7 mouse cellular contexts compared by ENCODE assay signal in the genomic region with DNA sequence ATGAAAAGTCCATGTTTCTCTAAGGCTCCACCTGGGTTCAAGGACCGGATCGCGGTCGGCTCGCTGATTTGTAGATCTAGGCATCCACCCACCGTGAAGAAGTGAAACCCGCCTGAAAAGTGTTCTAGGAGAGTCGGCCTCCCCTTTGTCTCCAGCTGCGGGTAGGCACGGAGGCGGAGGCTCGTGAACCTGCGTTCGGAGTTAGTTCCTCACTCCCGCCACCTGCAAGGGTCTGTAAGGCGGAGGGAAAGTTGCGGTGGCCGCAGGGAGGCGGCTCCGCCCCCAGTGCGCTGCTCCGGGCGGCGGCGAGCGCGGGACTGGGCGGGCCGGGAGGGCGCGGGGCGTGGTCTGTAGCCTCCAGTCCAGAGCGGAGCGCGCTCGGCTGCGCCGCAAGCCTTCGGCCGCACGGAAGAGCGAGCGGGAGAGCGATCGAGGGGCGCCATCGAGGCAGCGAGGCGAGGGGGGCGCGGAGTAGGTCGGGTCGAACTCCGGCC. TPM values are rescaled to one million over a fixed set of nuclear protein-coding genes. Genes with fewer than 3 reads are reported as not detected.
DNase-seq lines count a peak whose midpoint lies in the region; ATAC-seq and TF ChIP-seq lines count a peak whose summit lies in the region.

Syne2 (plus strand) TSS at position 176 of the 494 bp plus-strand sequence.

- H3K4me2 ChIP-seq in intestine, postnatal 0 days (replicated peaks; ENCODE audit: low read depth): peak within 1 kb of the TSS; percentile 94
- H3K4me2 ChIP-seq in limb, embryonic 11.5 days (ENCODE audit: low read depth, severe bottlenecking): peak within 1 kb of the TSS; percentile 74
- H3K4me2 ChIP-seq in midbrain, embryonic 13.5 days (replicated peaks): peak within 1 kb of the TSS; percentile 79

- no peaks in the 10 kb centered on the region for H3K9me3 ChIP-seq in intestine, postnatal 0 days (ENCODE audit: control insufficient read depth)
- H3K9me3 ChIP-seq in limb, embryonic 11.5 days (ENCODE audit: control insufficient read depth, low read length): no peaks in the 10 kb centered on the region
- H3K9me3 ChIP-seq in midbrain, embryonic 13.5 days: no peaks in the 10 kb centered on the region

- no peaks in the 10 kb centered on the region for H3K27me3 ChIP-seq in intestine, postnatal 0 days (replicated peaks; ENCODE audit: control insufficient read depth, insufficient read depth, low read length)
- H3K27me3 ChIP-seq in limb, embryonic 11.5 days (ENCODE audit: control insufficient read depth, insufficient read depth, low read length): no peaks in the 10 kb centered on the region; the same call in 1 of the 2 replicates
- H3K27me3 ChIP-seq in midbrain, embryonic 13.5 days: no peaks in the 10 kb centered on the region
- no peaks in the 10 kb centered on the region for H3K27me3 ChIP-seq in small intestine, adult 2 months (ENCODE audit: control insufficient read depth, insufficient read depth, low read length)

- H3K4me1 ChIP-seq in intestine, postnatal 0 days (replicated peaks; ENCODE audit: control insufficient read depth, insufficient read depth, low read length): no peaks in the 10 kb centered on the region
- peaks cover 18% of the 10 kb centered on the region for H3K4me1 ChIP-seq in limb, embryonic 11.5 days (ENCODE audit: control insufficient read depth, insufficient read depth, low read length)
- H3K4me1 ChIP-seq in midbrain, embryonic 13.5 days (replicated peaks): peaks cover 38% of the 10 kb centered on the region
- H3K4me1 ChIP-seq in small intestine, adult 2 months (ENCODE audit: control insufficient read depth, insufficient read depth, insufficient read length, low read length): peaks cover 10% of the 10 kb centered on the region

- peak; percentile 11; the same call in 1 of the 2 replicates for TF ChIP-seq CTCF in intestine, postnatal 0 days (IDR thresholded peaks at IDR 0.05; ENCODE audit: low read depth)
- no peak for TF ChIP-seq CTCF in small intestine, adult 2 months (IDR thresholded peaks at IDR 0.05; ENCODE audit: extremely low read depth, insufficient read length, insufficient replicate concordance, low read depth, low read length)

- DNase-seq in adrenal gland, postnatal 14 days: peak; percentile 91
- peak; percentile 90 for DNase-seq in embryo, embryonic 9.5 days (ENCODE audit: extremely low spot score)
- DNase-seq in gonadal fat pad, adult 2 months (ENCODE audit: low read depth): no peak
- peak; percentile 89 for DNase-seq in limb, embryonic 11.5 days (ENCODE audit: low spot score)

- peak within 1 kb of the TSS; percentile 95 for H3K4me3 ChIP-seq in intestine, postnatal 0 days (ENCODE audit: low read depth, low read length)
- peak within 1 kb of the TSS; percentile 96 for H3K4me3 ChIP-seq in limb, embryonic 11.5 days (ENCODE audit: low read depth, low read length)
- peak within 1 kb of the TSS; percentile 94 for H3K4me3 ChIP-seq in midbrain, embryonic 13.5 days (replicated peaks)
- H3K4me3 ChIP-seq in small intestine, adult 2 months (ENCODE audit: low read depth, low read length): peak within 1 kb of the TSS; percentile 86

- peak within 1 kb of the TSS; percentile 86 for H3K9ac ChIP-seq in intestine, postnatal 0 days (ENCODE audit: low read depth, low read length)
- peak within 1 kb of the TSS; percentile 98 for H3K9ac ChIP-seq in limb, embryonic 11.5 days (ENCODE audit: low read length)
- peak within 1 kb of the TSS; percentile 91 for H3K9ac ChIP-seq in midbrain, embryonic 13.5 days (replicated peaks)

- WGBS in intestine, postnatal 0 days: under 1% methylated on average over 54 of the region's 54 CpGs
- 1% methylated on average over 43 of the region's 54 CpGs for WGBS in limb, embryonic 11.5 days
- WGBS in midbrain, embryonic 13.5 days: under 1% methylated on average over 51 of the region's 54 CpGs
- WGBS in small intestine, adult 2 months: under 1% methylated on average over 54 of the region's 54 CpGs

- peak within 1 kb of the TSS; percentile 87 for H3K27ac ChIP-seq in intestine, postnatal 0 days (ENCODE audit: low read depth, low read length)
- peak within 1 kb of the TSS; percentile 65 for H3K27ac ChIP-seq in limb, embryonic 11.5 days (replicated peaks; ENCODE audit: low read depth, low read length)
- peak within 1 kb of the TSS; percentile 86 for H3K27ac ChIP-seq in midbrain, embryonic 13.5 days
- peak within 1 kb of the TSS; percentile 77 for H3K27ac ChIP-seq in small intestine, adult 2 months (ENCODE audit: insufficient read depth, low read depth, low read length)

- ATAC-seq in intestine, postnatal 0 days: peak; percentile 94
- ATAC-seq in limb, embryonic 11.5 days (ENCODE audit: insufficient number of reproducible peaks, low FRiP score, low TSS enrichment, low read depth): peak; percentile 92
- peak; percentile 94 for ATAC-seq in midbrain, embryonic 13.5 days

- no peaks in the 10 kb centered on the region for H3K36me3 ChIP-seq in intestine, postnatal 0 days (ENCODE audit: control insufficient read depth, insufficient read depth)
- H3K36me3 ChIP-seq in limb, embryonic 11.5 days (ENCODE audit: control insufficient read depth, insufficient read depth, low read length): no peaks in the 10 kb centered on the region
- no peaks in the 10 kb centered on the region for H3K36me3 ChIP-seq in midbrain, embryonic 13.5 days
- H3K36me3 ChIP-seq in small intestine, adult 2 months (ENCODE audit: control insufficient read depth, insufficient read depth, low read length): no peaks in the 10 kb centered on the region

- peak; percentile 71; the same call in 1 of the 2 replicates for TF ChIP-seq POLR2A in small intestine, adult 2 months (IDR thresholded peaks at IDR 0.05; ENCODE audit: low read depth, low read length)

RNA-seq across cellular contexts. Expression of gene Syne2, which starts in this region (rescaled TPM):
- 61.7 and 63.1 TPM in 2 replicates for total RNA-seq in adrenal gland, postnatal 14 days (2021)
- 90.7 and 99.5 TPM in 2 replicates for polyA plus RNA-seq in gonadal fat pad, adult 2 months (2012; rRNA removed)
- polyA plus RNA-seq in intestine, postnatal 0 days (2015; fragmentation: Nextera tagmentation; extraction: Ambion mirVana): 14.5 and 17.3 TPM in 2 replicates
- polyA plus RNA-seq in limb, embryonic 11.5 days (2014; fragmentation: Nextera tagmentation; extraction: Ambion mirVana): 96.6 and 100 TPM in 2 replicates
- 74.5 and 84.4 TPM in 2 replicates for polyA plus RNA-seq in midbrain, embryonic 13.5 days (2015; fragmentation: Nextera tagmentation; extraction: Ambion mirVana)
- polyA plus RNA-seq in small intestine, adult 2 months (2012; rRNA removed): 15.6 and 39.8 TPM in 2 replicates
